Comparison of ENCODE assay signal across 8 mouse cellular contexts in the genomic region with DNA sequence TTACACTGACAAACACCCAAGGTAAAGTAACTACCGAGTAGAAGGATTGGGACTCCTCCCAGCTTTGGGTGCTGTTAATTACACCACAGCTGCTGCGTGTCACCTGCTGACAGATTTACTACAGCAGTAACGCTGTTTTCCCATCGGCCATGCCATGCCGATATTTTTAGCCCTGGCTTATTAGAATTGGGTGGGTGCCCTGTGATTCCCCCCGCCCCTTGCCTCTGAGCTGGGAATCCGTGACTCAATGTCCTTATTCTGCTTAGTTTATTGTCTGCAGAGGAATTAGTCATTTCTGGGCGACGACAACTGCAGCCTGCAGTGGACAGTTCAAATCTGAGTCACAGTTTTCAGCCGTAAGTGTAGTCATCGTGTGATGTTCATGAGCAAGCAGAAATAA. TPM values are rescaled to one million over a fixed set of nuclear protein-coding genes. Genes with fewer than 3 reads are reported as not detected.
DNase-seq lines count a peak whose midpoint lies in the region; ATAC-seq and TF ChIP-seq lines count a peak whose summit lies in the region.

No protein-coding gene starts in this region.

- H3K36me3 ChIP-seq in kidney, embryonic 15.5 days, result no peaks in the 10 kb centered on the region

- H3K4me1 ChIP-seq in lung, adult 2 months (ENCODE audit: control insufficient read depth, insufficient read depth, low read length), result no peaks in the 10 kb centered on the region
- peaks cover 16% of the 10 kb centered on the region for H3K4me1 ChIP-seq in kidney, embryonic 15.5 days

- peak; percentile 41; the same call in 1 of the 2 replicates for ATAC-seq in kidney, embryonic 15.5 days (replicated peaks; ENCODE audit: low FRiP score)

- no peak for TF ChIP-seq POLR2A in lung, adult 2 months (IDR thresholded peaks at IDR 0.05; ENCODE audit: borderline replicate concordance, extremely low read depth, low read depth, low read length)

- H3K4me3 ChIP-seq in lung, adult 2 months (replicated peaks; ENCODE audit: extremely low read depth, low read depth, low read length), result no peak overlapping the region
- no peak overlapping the region for H3K4me3 ChIP-seq in kidney, embryonic 15.5 days (replicated peaks)

- H3K27me3 ChIP-seq in kidney, embryonic 15.5 days, result no peaks in the 10 kb centered on the region

- H3K9ac ChIP-seq in kidney, embryonic 15.5 days, result no peak overlapping the region

- no peak for TF ChIP-seq CTCF in lung, adult 2 months (IDR thresholded peaks at IDR 0.05; ENCODE audit: insufficient read depth, low read length)

- 0 out of 2 replicates have a peak overlapping the region, but pooled peaks have one; percentile 10 for H3K27ac ChIP-seq in kidney, embryonic 15.5 days

- peak; percentile 74 to 89 for DNase-seq in adrenal gland, adult (ENCODE audit: inconsistent age in 2 of 2, low spot score in 1 of 2)
- DNase-seq in adrenal gland, postnatal 4 days (ENCODE audit: low spot score in 2 of 2), result no peak
- peak; percentile 54 for DNase-seq in lung, postnatal 10 days
- DNase-seq in lung, adult 2 months, result no peak
- peak; percentile 16 to 18 for DNase-seq in right cerebral cortex, postnatal 36 days (ENCODE audit: low spot score in 2 of 2)
- no peak for DNase-seq in spleen, postnatal 4 days (ENCODE audit: low spot score in 2 of 2)
- no peak for DNase-seq in lung, postnatal 14 days

- H3K9me3 ChIP-seq in kidney, embryonic 15.5 days (replicated peaks), result no peaks in the 10 kb centered on the region

- 34% methylated on average over 11 of the region's 11 CpGs for WGBS in lung, adult 2 months
- 8% methylated on average over 11 of the region's 11 CpGs for WGBS in kidney, embryonic 15.5 days

- H3K4me2 ChIP-seq in kidney, embryonic 15.5 days, result peak overlapping the region; percentile 36

RNA-seq across cellular contexts. Expression of a gene that starts 7.3 kb away (rescaled TPM):
- 100 to 1,000 TPM; 116 to 117 TPM for total RNA-seq in adrenal gland, postnatal 4 days (2021)
- 93.2 and 95.3 TPM in 2 replicates for polyA plus RNA-seq in lung, adult 2 months (2012; rRNA removed)
- polyA plus RNA-seq in kidney, embryonic 15.5 days (2015; fragmentation: Nextera tagmentation; extraction: Ambion mirVana), result 28.7 and 28.8 TPM in 2 replicates

Comparison
In these comparisons a context has a peak if more than half of its experiments do, and no peak if none do; other contexts are left out.
1. DNase-seq: peak in adrenal gland, adult (2 of 2), lung, postnatal 10 days (single experiment) and right cerebral cortex, postnatal 36 days (2 of 2); none in adrenal gland, postnatal 4 days (0 of 2), lung, adult 2 months (single experiment), spleen, postnatal 4 days (0 of 2) and lung, postnatal 14 days (single experiment).